Mouse (Mus musculus) kidney, adult 2 months (tissue): Measurements from ENCODE around the gene Unc45a.

Experiments
- CTCF ChIP-seq: fragments of 200-500 bp; conservative IDR thresholded peaks from 2 replicates; pipeline ENCODE4 v1.5.1; 2011; ENCODE audit warnings: low read depth, mild to moderate bottlenecking, control low read depth, low read length, moderate library complexity, mixed read lengths; ENCODE audit not compliant: insufficient read depth, insufficient read length
- POLR2A ChIP-seq: fragments of 200-500 bp; IDR thresholded peaks from one replicate; pipeline ENCODE4 v1.6.1; 2011; ENCODE audit warnings: low read depth, low read length, control low read depth

GRCm38 (mm10) chr7:80301522-80301921 lies 39.3 kb downstream of the Unc45a start:
- no peak for TF ChIP-seq POLR2A
- TF ChIP-seq CTCF = no peak
